Mouse (Mus musculus) embryonic facial prominence, embryonic 10.5 days (tissue): ENCODE data around the gene Tmcc1. TPM values are rescaled to one million over a fixed set of nuclear protein-coding genes. Genes with fewer than 3 reads are reported as not detected.
"Not testable (repeated sequence)": the region's sequence is repeated elsewhere in the genome, so short reads cannot be mapped to it uniquely, and the experiment has no call there.

Experiments used
- DNase-seq: peaks from one replicate; pipeline ENCODE4 v3.0.0-alpha.2; 2017; ENCODE audit warnings: low spot score
- H3K27ac ChIP-seq: fragments of 300-500 bp; sonication (generic); replicated peaks from 2 replicates; pipeline ENCODE4 v1.5.1; 2016; ENCODE audit warnings: mild to moderate bottlenecking
- H3K27me3 ChIP-seq: fragments of 300-500 bp; sonication (generic); replicated peaks from 2 replicates; pipeline ENCODE4 v1.6.1; 2016; ENCODE audit warnings: low read depth, mild to moderate bottlenecking; ENCODE audit not compliant: poor library complexity, severe bottlenecking
- H3K36me3 ChIP-seq: fragments of 300-500 bp; sonication (generic); replicated peaks from 2 replicates; pipeline ENCODE4 v1.6.1; 2016; ENCODE audit warnings: mild to moderate bottlenecking, moderate library complexity
- H3K4me1 ChIP-seq: fragments of 300-500 bp; sonication (generic); 2 replicates; pipeline ENCODE4 v1.6.1; 2016
- H3K4me3 ChIP-seq: fragments of 300-500 bp; sonication (generic); 2 replicates; pipeline ENCODE4 v1.5.1; 2016; ENCODE audit warnings: mild to moderate bottlenecking, moderate library complexity
- H3K9me3 ChIP-seq: fragments of 300-500 bp; sonication (generic); 2 replicates; pipeline ENCODE4 v1.6.1; 2016; ENCODE audit warnings: mild to moderate bottlenecking
- WGBS: fragments of 180-500 bp; shearing (Covaris S2); methylation state at CpG from one replicate; pipeline ENCODE4 v1.1.7; 2016; 5-methylcytosine and 5-hydroxymethylcytosine counted together
- polyA plus RNA-seq: library from polyadenylated mRNA; unstranded; fragments of >200 nt; fragmentation: Nextera tagmentation; extraction: Ambion mirVana; gene quantifications from 2 replicates; pipeline ENCODE4 v1.2.1, GENCODE M21; 2016

The Tmcc1 gene
- polyA plus RNA-seq, 1 experiment from 2014 or later = 15.5 TPM

DNA sequence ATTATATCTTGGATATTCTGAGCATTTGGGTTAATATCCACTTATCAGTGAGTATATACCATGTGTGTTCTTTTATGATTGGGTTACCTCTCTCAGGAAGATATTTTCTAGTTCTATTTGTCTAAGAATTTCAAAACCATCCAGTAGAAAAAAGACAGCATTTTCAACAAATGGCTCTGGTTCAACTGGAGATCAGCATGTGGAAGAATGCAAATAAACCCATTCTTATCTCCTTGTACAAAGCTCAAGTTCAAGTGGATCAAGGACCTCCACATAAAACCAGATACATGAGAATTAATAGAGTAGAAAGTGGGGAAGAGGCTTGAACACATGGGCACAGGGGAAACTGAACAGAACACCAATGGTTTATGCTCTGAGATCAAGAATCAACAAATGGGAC lies 133.7 kb downstream of the Tmcc1 start:
- H3K36me3 ChIP-seq, H3K27me3 ChIP-seq, H3K27ac ChIP-seq, DNase-seq, H3K9me3 ChIP-seq, H3K4me3 ChIP-seq: not testable (repeated sequence)
- H3K4me1 ChIP-seq = peaks cover 14% of the 10 kb centered on the region

GRCm38 (mm10) chr6:116058541-116059300 lies 134.6 kb downstream of the Tmcc1 start:
- Histone ChIP-seq H3K36me3 (no peaks in the 10 kb centered on the region), H3K9me3 (no peaks in the 10 kb centered on the region), H3K27ac (no peak overlapping the region), H3K4me3 (no peak overlapping the region), H3K27me3 (no peaks in the 10 kb centered on the region), H3K4me1 (peaks cover 14% of the 10 kb centered on the region)
- no peak for DNase-seq
- 90% methylated on average over 3 of the region's 3 CpGs for WGBS

DNA sequence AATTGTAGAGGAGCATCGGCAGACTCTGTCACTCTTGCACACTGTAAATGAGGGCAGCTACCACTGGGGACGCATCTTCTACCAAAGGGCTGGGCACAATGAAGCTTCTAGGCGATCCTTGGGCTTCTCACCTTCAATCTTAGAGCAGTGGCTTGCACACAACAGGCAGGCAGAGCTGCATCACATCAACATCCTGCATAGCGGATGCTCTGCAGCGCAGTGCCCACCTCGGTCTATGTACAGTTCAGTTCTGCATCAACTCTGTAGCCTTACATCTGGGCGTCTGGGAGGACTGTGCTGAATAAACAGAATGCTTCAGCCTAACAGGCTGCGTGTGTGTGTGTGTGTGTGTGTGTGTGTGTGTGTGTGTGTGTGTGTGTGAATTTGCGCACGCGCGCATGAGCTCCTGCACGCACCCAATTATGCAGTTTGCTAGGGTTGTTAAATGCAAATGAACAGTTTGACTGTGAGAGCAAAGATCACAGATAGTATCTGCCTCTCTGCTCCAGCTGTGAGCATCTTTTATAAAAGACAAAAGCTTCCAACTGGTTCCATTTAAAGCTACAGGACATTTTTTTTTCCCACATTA lies 136.5 kb downstream of the Tmcc1 start:
- no peaks in the 10 kb centered on the region for H3K27me3 ChIP-seq

GRCm38 (mm10) chr6:116055766-116056165 lies 137.5 kb downstream of the Tmcc1 start:
- no peak for DNase-seq
- H3K9me3 ChIP-seq = no peaks in the 10 kb centered on the region
- H3K36me3 ChIP-seq = no peaks in the 10 kb centered on the region
- H3K27ac ChIP-seq = no peak overlapping the region
- no peak overlapping the region for H3K4me3 ChIP-seq
- H3K27me3 ChIP-seq = no peaks in the 10 kb centered on the region
- WGBS = 92% methylated on average over 2 of the region's 2 CpGs
- peaks cover 14% of the 10 kb centered on the region for H3K4me1 ChIP-seq

More for the DNA sequence above, 136.5 kb downstream of the Tmcc1 start:
- Histone ChIP-seq H3K27ac (no peak overlapping the region), H3K9me3 (no peaks in the 10 kb centered on the region), H3K4me3 (0 out of 2 replicates have a peak overlapping the region, but pooled peaks have one; percentile 25), H3K4me1 (peaks cover 14% of the 10 kb centered on the region), H3K36me3 (no peaks in the 10 kb centered on the region)
- WGBS = 25% methylated on average over 13 of the region's 13 CpGs
- DNase-seq = peak; percentile 25

DNA sequence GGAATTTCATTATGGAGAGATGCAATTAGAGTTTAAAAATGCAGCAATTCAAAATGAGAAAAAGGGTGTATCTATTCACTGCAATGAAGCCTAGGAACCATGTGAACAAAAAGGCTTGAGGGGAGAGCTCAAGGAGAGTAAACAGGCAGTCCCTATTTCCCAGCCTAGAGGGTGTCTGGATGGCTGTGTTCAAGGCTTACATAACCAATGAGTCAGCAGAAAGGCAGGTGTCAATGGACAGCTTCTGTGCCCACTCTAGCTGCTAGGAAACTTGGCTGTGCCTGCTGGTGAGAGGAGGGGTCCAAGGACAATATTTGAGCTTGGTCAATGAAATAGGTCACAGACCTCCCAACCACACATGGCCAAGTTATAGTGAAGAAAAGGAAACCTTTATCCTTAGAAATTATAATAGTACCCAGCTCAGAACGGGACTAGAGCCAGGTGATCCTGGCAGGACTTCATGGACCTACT lies 138.2 kb downstream of the Tmcc1 start:
- H3K36me3 ChIP-seq = no peaks in the 10 kb centered on the region
- no peaks in the 10 kb centered on the region for H3K9me3 ChIP-seq
- no peak overlapping the region for H3K27ac ChIP-seq
- WGBS = 85% methylated on average over 1 of the region's 1 CpGs
- no peaks in the 10 kb centered on the region for H3K27me3 ChIP-seq
- H3K4me1 ChIP-seq = peaks cover 14% of the 10 kb centered on the region
- H3K4me3 ChIP-seq = no peak overlapping the region
- no peak for DNase-seq

DNA sequence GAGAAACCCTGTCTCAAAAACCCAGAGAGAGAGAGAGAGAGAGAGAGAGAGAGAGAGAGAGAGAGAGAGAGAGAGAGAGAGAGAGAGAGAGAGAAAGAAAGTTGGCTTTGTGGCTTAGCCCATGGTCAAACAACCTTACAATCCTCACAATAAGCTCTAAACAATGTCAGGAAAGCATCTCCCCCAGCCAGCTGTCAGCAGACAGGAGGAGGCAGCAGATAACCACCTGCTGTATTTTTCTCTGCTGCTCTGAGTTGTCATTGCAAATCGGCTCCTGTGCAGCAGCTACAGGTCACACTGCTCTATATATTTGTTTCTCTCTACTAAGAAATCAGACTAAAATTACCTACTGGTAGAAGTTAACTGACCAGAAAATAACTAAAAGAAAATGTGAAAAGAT lies 145.4 kb downstream of the Tmcc1 start:
- Histone ChIP-seq H3K4me1 (no peaks in the 10 kb centered on the region), H3K36me3 (peaks cover 8% of the 10 kb centered on the region), H3K4me3 (no peak overlapping the region), H3K27ac (no peak overlapping the region), H3K9me3 (no peaks in the 10 kb centered on the region), H3K27me3 (no peaks in the 10 kb centered on the region)
- whole genome bisulfite sequencing = 75% methylated on average over 1 of the region's 1 CpGs
- no peak for DNase-seq

DNA sequence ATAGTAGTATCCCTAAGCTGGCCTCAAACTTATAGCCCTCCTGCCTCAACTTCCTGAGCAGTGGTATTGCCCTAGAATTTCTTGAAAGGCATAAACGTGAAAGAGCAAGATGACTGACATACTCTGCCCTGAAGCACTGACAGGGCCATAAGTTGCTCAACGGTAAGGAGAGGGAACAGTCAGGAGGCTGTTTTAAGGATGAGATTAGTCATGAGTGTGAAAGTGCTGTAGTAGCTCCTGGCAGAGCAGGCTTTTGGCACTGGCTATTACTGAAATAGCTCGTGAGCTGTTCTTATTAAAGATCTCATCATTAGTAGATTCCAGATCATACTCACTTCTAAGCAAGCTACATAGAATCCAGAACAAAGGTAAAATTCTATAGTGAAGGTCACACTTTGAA lies 145.9 kb downstream of the Tmcc1 start:
- H3K9me3 ChIP-seq = peaks cover 3% of the 10 kb centered on the region
- no peak overlapping the region for H3K4me3 ChIP-seq
- H3K36me3 ChIP-seq = peaks cover 13% of the 10 kb centered on the region
- DNase-seq = no peak
- H3K27ac ChIP-seq = no peak overlapping the region
- 80% methylated on average over 3 of the region's 3 CpGs for WGBS
- no peaks in the 10 kb centered on the region for H3K4me1 ChIP-seq
- no peaks in the 10 kb centered on the region for H3K27me3 ChIP-seq

DNA sequence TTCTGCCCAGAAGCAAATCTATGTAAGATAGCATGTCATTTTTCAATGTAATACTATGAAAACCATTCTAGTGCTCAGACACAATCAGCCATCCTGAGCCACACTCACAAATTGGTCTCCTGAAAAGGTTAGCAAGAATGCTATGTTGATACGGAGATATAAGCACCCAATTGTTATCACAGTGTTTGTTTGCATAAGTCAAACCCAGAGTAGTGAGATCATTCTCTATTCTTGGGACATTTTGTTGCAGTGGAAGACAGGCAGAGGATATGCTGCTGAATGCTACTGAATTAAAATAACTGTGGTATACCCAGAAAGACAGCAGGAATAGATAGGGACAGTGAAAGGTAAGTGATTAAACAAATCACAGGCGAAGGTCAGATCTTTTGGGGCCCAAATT lies 149.2 kb downstream of the Tmcc1 start:
- no peak overlapping the region for H3K27ac ChIP-seq
- H3K4me3 ChIP-seq = no peak overlapping the region
- H3K36me3 ChIP-seq = peaks cover 13% of the 10 kb centered on the region
- H3K27me3 ChIP-seq = no peaks in the 10 kb centered on the region
- no peak for DNase-seq
- WGBS = 73% methylated on average over 2 of the region's 2 CpGs
- peaks cover 3% of the 10 kb centered on the region for H3K9me3 ChIP-seq
- no peaks in the 10 kb centered on the region for H3K4me1 ChIP-seq

DNA sequence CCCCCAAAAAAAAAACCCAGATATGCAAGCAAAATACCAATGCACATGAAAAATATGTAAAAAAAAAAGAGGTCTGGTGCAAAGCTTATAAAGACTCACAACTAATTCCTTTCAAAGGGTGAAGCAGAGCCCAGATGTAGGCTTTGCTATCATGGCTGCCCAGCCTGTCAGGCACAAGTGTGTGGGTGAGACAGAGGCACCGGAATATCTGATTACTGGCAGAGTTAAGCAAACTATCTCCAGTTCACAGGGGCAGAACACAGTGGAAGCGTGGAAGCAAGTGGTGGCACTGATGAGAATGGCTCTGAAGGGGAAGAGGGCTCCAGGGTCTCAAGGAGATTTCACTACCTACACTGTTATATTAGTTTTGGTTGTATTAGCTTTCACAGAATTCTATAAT lies 155.1 kb downstream of the Tmcc1 start:
- H3K27me3 ChIP-seq = no peaks in the 10 kb centered on the region
- no peak for DNase-seq
- peaks cover 3% of the 10 kb centered on the region for H3K9me3 ChIP-seq
- no peak overlapping the region for H3K4me3 ChIP-seq
- WGBS = 89% methylated on average over 2 of the region's 2 CpGs
- peaks cover 8% of the 10 kb centered on the region for H3K36me3 ChIP-seq
- no peak overlapping the region for H3K27ac ChIP-seq
- no peaks in the 10 kb centered on the region for H3K4me1 ChIP-seq

GRCm38 (mm10) chr6:116037281-116037831 lies 155.9 kb downstream of the Tmcc1 start:
- DNase-seq = no peak
- Histone ChIP-seq H3K36me3 (no peaks in the 10 kb centered on the region; the same call in 1 of the 2 replicates), H3K4me1 (no peaks in the 10 kb centered on the region), H3K4me3 (no peak overlapping the region), H3K27me3 (no peaks in the 10 kb centered on the region), H3K27ac (no peak overlapping the region), H3K9me3 (no peaks in the 10 kb centered on the region)
- 92% methylated on average over 5 of the region's 5 CpGs for WGBS

- Histone ChIP-seq H3K27ac (no peak overlapping the region), H3K4me1 (no peaks in the 10 kb centered on the region), H3K27me3 (no peaks in the 10 kb centered on the region), H3K4me3 (no peak overlapping the region), H3K36me3 (no peaks in the 10 kb centered on the region; the same call in 1 of the 2 replicates), H3K9me3 (no peaks in the 10 kb centered on the region)
- WGBS = 87% methylated on average over 2 of the region's 2 CpGs
- DNase-seq = no peak
These were observed 156.7 kb downstream of the Tmcc1 start for GRCm38 (mm10) chr6:116036555-116036954.

DNA sequence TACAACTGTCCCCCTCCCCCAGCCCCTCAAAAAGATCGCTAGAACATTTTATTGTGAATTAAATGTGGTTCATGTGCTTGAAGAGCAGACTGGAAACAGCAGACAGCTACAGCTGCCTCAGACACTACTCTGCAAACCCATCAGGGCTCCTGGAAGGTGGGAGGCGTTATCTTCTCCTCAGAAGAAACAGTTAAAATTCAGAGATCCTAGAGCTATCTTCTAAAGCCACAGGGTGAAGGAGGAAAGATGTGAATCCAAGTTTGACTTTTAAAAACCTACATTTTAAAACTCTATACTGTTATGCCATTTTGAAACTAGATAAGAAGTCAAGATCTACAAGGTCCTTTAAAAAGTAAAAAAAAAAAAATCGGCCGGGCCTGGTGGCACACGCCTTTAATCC lies 162.2 kb downstream of the Tmcc1 start:
- Histone ChIP-seq H3K4me3 (no peak overlapping the region), H3K4me1 (no peaks in the 10 kb centered on the region), H3K27me3 (no peaks in the 10 kb centered on the region), H3K9me3 (no peaks in the 10 kb centered on the region), H3K27ac (no peak overlapping the region), H3K36me3 (peaks cover 2% of the 10 kb centered on the region; the same call in 1 of the 2 replicates)
- DNase-seq = no peak
- WGBS = 91% methylated on average over 5 of the region's 5 CpGs

DNA sequence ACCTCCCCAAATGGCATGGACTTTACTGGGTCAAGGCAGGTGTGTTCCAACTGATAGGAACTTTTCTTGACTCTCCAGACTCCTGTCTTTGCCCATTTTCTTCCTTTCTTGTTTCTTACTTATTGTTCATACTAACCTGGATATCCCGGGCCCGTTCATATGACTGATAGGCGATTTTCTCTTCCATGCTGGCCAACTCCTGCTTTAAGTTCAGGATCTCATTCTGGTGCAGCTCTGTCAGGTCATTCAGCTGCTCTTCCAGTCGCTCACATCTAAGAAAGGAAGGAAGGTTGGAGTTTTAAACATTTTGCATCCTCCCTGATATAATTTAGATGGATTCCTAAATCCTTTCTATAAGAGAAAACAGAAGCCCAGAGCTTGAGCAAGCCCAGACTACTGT lies 168.6 kb downstream of the Tmcc1 start:
- WGBS = 89% methylated on average over 4 of the region's 4 CpGs
- no peaks in the 10 kb centered on the region for H3K4me1 ChIP-seq
- H3K36me3 ChIP-seq = peaks cover 42% of the 10 kb centered on the region

More for the DNA sequence above, 168.6 kb downstream of the Tmcc1 start:
- Histone ChIP-seq H3K4me3 (no peak overlapping the region), H3K27ac (no peak overlapping the region), H3K27me3 (no peaks in the 10 kb centered on the region), H3K9me3 (peaks cover 8% of the 10 kb centered on the region)
- DNase-seq = no peak
